Mouse (Mus musculus) neural tube, embryonic 11.5 days (tissue): Measurements from ENCODE around the gene Atp2c1. TPM values are rescaled to one million over a fixed set of nuclear protein-coding genes. Genes with fewer than 3 reads are reported as not detected.

Experiments
- ATAC-seq: fragments of 200-750 bp; cut with Nextera tagmentation; 2 replicates; pipeline ENCODE4 v1.8.0; 2017; ENCODE audit warnings: moderate number of reproducible peaks, mild to moderate bottlenecking, moderate TSS enrichment, moderate library complexity; ENCODE audit not compliant: insufficient read depth, low FRiP score, low TSS enrichment
- DNase-seq: peaks from one replicate; pipeline ENCODE4 v3.0.0-alpha.2; 2015; ENCODE audit warnings: low spot score
- H3K27ac ChIP-seq: fragments of 300-500 bp; sonication (generic); 2 replicates; pipeline ENCODE4 v1.5.1; 2014; ENCODE audit warnings: low read depth, mild to moderate bottlenecking, low read length
- H3K27me3 ChIP-seq: fragments of 300-500 bp; sonication (generic); 2 replicates; pipeline ENCODE4 v1.6.1; 2014; ENCODE audit warnings: mild to moderate bottlenecking, low read length, mixed read lengths; ENCODE audit not compliant: control insufficient read depth, insufficient read depth
- H3K36me3 ChIP-seq: fragments of 300-500 bp; sonication (generic); 2 replicates; pipeline ENCODE4 v1.6.1; 2014; ENCODE audit warnings: mild to moderate bottlenecking, low read length, moderate library complexity, mixed read lengths; ENCODE audit not compliant: control insufficient read depth, insufficient read depth
- H3K4me1 ChIP-seq: fragments of 300-500 bp; sonication (generic); 2 replicates; pipeline ENCODE4 v1.6.1; 2014; ENCODE audit warnings: low read length, mixed read lengths; ENCODE audit not compliant: control insufficient read depth, insufficient read depth
- H3K4me2 ChIP-seq: fragments of 300-500 bp; sonication (generic); 2 replicates; pipeline ENCODE4 v1.6.1; 2014; ENCODE audit warnings: low read depth, mild to moderate bottlenecking, moderate library complexity
- H3K4me3 ChIP-seq: fragments of 300-500 bp; sonication (generic); 2 replicates; pipeline ENCODE4 v1.5.1; 2014; ENCODE audit warnings: low read depth, low read length
- H3K9ac ChIP-seq: fragments of 300-500 bp; sonication (generic); 2 replicates; pipeline ENCODE4 v1.6.1; 2014; ENCODE audit warnings: mild to moderate bottlenecking, low read length
- H3K9me3 ChIP-seq: fragments of 300-500 bp; sonication (generic); 2 replicates; pipeline ENCODE4 v1.6.1; 2016; ENCODE audit warnings: low read length; ENCODE audit not compliant: control insufficient read depth
- WGBS: fragments of 180-500 bp; shearing (Covaris S2); extraction: QIAGEN DNeasy Blood & Tissue Kit; methylation state at CpG from one replicate; pipeline ENCODE4 v1.1.7; 2014; 5-methylcytosine and 5-hydroxymethylcytosine counted together
- polyA plus RNA-seq: library from polyadenylated mRNA; unstranded; fragments of >200 nt; fragmentation: Nextera tagmentation; extraction: Ambion mirVana; gene quantifications from 2 replicates; pipeline ENCODE4 v1.2.1, GENCODE M21; 2014

Gene Atp2c1
- polyA plus RNA-seq, 1 experiment from 2014 or later = 91.5 TPM

- H3K4me1 ChIP-seq = no peaks in the 10 kb centered on the region
- no peak overlapping the region for H3K4me2 ChIP-seq
- H3K27me3 ChIP-seq = no peaks in the 10 kb centered on the region
- no peaks in the 10 kb centered on the region for H3K9me3 ChIP-seq
- H3K36me3 ChIP-seq = no peaks in the 10 kb centered on the region
- DNase-seq = no peak
- WGBS = 82% methylated on average over 5 of the region's 5 CpGs
- H3K27ac ChIP-seq = no peak overlapping the region
- no peak overlapping the region for H3K4me3 ChIP-seq
- no peak for ATAC-seq
- H3K9ac ChIP-seq = no peak overlapping the region
Observed at GRCm38 (mm10) chr9:105363520-105364231, 163.4 kb downstream of the Atp2c1 start.

GRCm38 (mm10) chr9:105362181-105362580, 164.9 kb downstream of the Atp2c1 start:
- Histone ChIP-seq H3K9ac (no peak overlapping the region), H3K4me1 (no peaks in the 10 kb centered on the region), H3K4me2 (no peak overlapping the region), H3K4me3 (no peak overlapping the region), H3K9me3 (no peaks in the 10 kb centered on the region), H3K36me3 (no peaks in the 10 kb centered on the region), H3K27me3 (no peaks in the 10 kb centered on the region), H3K27ac (no peak overlapping the region)
- ATAC-seq = no peak
- no peak for DNase-seq
- WGBS = 94% methylated on average over 2 of the region's 2 CpGs

Other genes with a start within 250 kb of the Atp2c1 start
- 12.6 and 14.1 TPM in 2 replicates for gene Aste1, start 131.9 kb downstream of the Atp2c1 start, polyA plus RNA-seq
- gene Nek11, start 131.8 kb downstream of the Atp2c1 start, polyA plus RNA-seq = 0.54 and 1.1 TPM in 2 replicates
- 28.7 and 29.3 TPM in 2 replicates for gene Pik3r4, start 115.7 kb upstream of the Atp2c1 start, polyA plus RNA-seq